Mouse (Mus musculus): Measurements from ENCODE around the gene Usp19.

The Usp19 gene

GRCm38 (mm10) chr9:108494905-108495304, 4.5 kb downstream of the Usp19 start:
- DNase-seq (ENCODE audit: low spot score in 2 of 2), result no peak

- no peak for DNase-seq (ENCODE audit: low spot score in 2 of 2)
Measured at GRCm38 (mm10) chr9:108499231-108499630, 8.8 kb downstream of the Usp19 start.

GRCm38 (mm10) chr9:108499943-108500342, 9.5 kb downstream of the Usp19 start:
- no peak for DNase-seq (ENCODE audit: low spot score in 2 of 2)

- DNase-seq (ENCODE audit: low spot score in 2 of 2), result no peak
Measured at GRCm38 (mm10) chr9:108506901-108507300, 16.5 kb downstream of the Usp19 start.

GRCm38 (mm10) chr9:108507619-108508434, 17.4 kb downstream of the Usp19 start, which contains the start of gene Qars:
Qars (plus strand) TSS chr9:108507706.
- DNase-seq (ENCODE audit: low spot score in 2 of 2), result peak; percentile 96 to 98

- peak in 1 of 2 experiments; percentile 18 for DNase-seq (ENCODE audit: low spot score in 2 of 2)
Measured at GRCm38 (mm10) chr9:108508776-108509175, 18.4 kb downstream of the Usp19 start.

GRCm38 (mm10) chr9:108516380-108517251, 26.2 kb downstream of the Usp19 start, which contains the start of gene Qrich1:
Qrich1 (plus strand) TSS chr9:108516806.
- peak; percentile 97 to 98 for DNase-seq (ENCODE audit: low spot score in 2 of 2)

GRCm38 (mm10) chr9:108517253-108517930, 27.0 kb downstream of the Usp19 start:
- peak; percentile 93 for DNase-seq (ENCODE audit: low spot score in 2 of 2)

- peak; percentile 58 to 75 for DNase-seq (ENCODE audit: low spot score in 2 of 2)
Measured at GRCm38 (mm10) chr9:108517931-108518332, 27.5 kb downstream of the Usp19 start.

GRCm38 (mm10) chr9:108521604-108522003, 31.2 kb downstream of the Usp19 start:
- no peak for DNase-seq (ENCODE audit: low spot score in 2 of 2)

GRCm38 (mm10) chr9:108523341-108523740, 32.9 kb downstream of the Usp19 start:
- DNase-seq (ENCODE audit: low spot score in 2 of 2), result no peak

- no peak for DNase-seq (ENCODE audit: low spot score in 2 of 2)
Measured at GRCm38 (mm10) chr9:108525400-108525799, 35.0 kb downstream of the Usp19 start.

- no peak for DNase-seq (ENCODE audit: low spot score in 2 of 2)
Measured at GRCm38 (mm10) chr9:108530954-108531353, 40.6 kb downstream of the Usp19 start.

GRCm38 (mm10) chr9:108531496-108531895, 41.1 kb downstream of the Usp19 start:
- DNase-seq (ENCODE audit: low spot score in 2 of 2), result no peak

- DNase-seq (ENCODE audit: low spot score in 2 of 2), result no peak
Measured at GRCm38 (mm10) chr9:108540846-108541245, 50.4 kb downstream of the Usp19 start.

- DNase-seq (ENCODE audit: low spot score in 2 of 2), result no peak
Measured at GRCm38 (mm10) chr9:108545986-108546385, 55.6 kb downstream of the Usp19 start.

GRCm38 (mm10) chr9:108546875-108547274, 56.5 kb downstream of the Usp19 start:
- no peak for DNase-seq (ENCODE audit: low spot score in 2 of 2)

Data from right cerebral cortex, postnatal 10 days (tissue).